Mouse (Mus musculus): ENCODE measurements around the gene Kirrel3. TPM values are rescaled to one million over a fixed set of nuclear protein-coding genes. Genes with fewer than 3 reads are reported as not detected.
A peak's percentile ranks its signal among the peaks of the same experiment; 100 is the strongest.

Kirrel3 gene
- polyA plus RNA-seq, 1 experiment from 2014 or later, result 0.06 TPM

DNA sequence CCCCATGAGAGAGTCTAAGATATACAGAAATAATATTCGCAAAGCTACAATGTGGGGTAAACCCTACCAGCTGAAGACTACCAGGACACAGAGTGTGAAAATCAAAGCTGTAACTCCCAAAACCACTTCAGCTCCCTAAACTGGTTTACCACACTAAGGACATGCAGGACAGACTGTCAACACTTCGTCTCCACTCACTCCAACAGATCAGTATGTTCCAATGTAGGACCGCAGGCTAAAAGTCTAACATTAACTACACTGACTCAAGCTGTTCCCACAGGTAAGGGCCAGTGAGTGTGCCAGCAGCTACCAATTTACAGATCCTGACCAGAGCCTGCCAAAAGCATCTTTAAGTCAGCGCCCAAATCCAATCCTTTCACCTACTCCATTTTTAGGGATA lies 566.0 kb downstream of the Kirrel3 start:
- no peaks in the 10 kb centered on the region for H3K9me3 ChIP-seq (replicated peaks; ENCODE audit: control insufficient read depth, low read length)
- H3K27me3 ChIP-seq (ENCODE audit: control insufficient read depth, insufficient read depth, low read depth, low read length), result no peaks in the 10 kb centered on the region
- peaks cover 46% of the 10 kb centered on the region for H3K36me3 ChIP-seq (ENCODE audit: control insufficient read depth, insufficient read depth)
- no peaks in the 10 kb centered on the region for H3K4me1 ChIP-seq (ENCODE audit: control insufficient read depth, low read depth, low read length)
- no peak overlapping the region for H3K4me2 ChIP-seq (ENCODE audit: low read depth, low read length)
- no peak overlapping the region for H3K9ac ChIP-seq (ENCODE audit: low read depth, low read length)
- no peak for ATAC-seq (ENCODE audit: low read depth)
- WGBS (ENCODE audit: insufficient replicate concordance), result 83% methylated on average over 4 of the region's 4 CpGs
- H3K27ac ChIP-seq (ENCODE audit: low read length), result no peak overlapping the region
- H3K4me3 ChIP-seq (ENCODE audit: low read depth, low read length), result no peak overlapping the region

DNA sequence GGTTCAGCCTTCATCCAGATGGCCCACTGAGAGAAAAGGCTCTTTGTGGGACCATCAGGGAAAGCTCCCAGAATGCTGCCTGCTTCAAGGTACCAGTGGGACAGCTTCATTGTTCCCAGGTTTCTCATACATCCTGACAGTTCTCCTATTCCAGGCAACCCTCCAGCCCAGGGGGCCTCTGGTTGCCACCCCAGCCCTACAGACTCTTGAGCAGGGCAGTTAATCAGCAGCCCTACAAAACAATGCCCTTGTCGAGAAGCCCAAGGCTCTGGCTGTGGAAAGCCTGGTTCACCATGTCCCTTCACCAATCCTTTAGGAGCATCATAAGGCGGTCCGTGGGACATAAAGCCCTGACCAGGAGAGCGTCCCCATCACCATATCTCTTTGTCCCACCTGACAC lies 567.0 kb downstream of the Kirrel3 start:
- ATAC-seq (ENCODE audit: low read depth), result no peak
- Histone ChIP-seq H3K4me3 (ENCODE audit: low read depth, low read length) (no peak overlapping the region), H3K27ac (ENCODE audit: low read length) (no peak overlapping the region), H3K4me1 (ENCODE audit: control insufficient read depth, low read depth, low read length) (no peaks in the 10 kb centered on the region), H3K9me3 (replicated peaks; ENCODE audit: control insufficient read depth, low read length) (no peaks in the 10 kb centered on the region), H3K27me3 (ENCODE audit: control insufficient read depth, insufficient read depth, low read depth, low read length) (no peaks in the 10 kb centered on the region), H3K4me2 (ENCODE audit: low read depth, low read length) (no peak overlapping the region), H3K9ac (ENCODE audit: low read depth, low read length) (no peak overlapping the region), H3K36me3 (ENCODE audit: control insufficient read depth, insufficient read depth) (peaks cover 39% of the 10 kb centered on the region)
- 76% methylated on average over 4 of the region's 4 CpGs for WGBS (ENCODE audit: insufficient replicate concordance)

DNA sequence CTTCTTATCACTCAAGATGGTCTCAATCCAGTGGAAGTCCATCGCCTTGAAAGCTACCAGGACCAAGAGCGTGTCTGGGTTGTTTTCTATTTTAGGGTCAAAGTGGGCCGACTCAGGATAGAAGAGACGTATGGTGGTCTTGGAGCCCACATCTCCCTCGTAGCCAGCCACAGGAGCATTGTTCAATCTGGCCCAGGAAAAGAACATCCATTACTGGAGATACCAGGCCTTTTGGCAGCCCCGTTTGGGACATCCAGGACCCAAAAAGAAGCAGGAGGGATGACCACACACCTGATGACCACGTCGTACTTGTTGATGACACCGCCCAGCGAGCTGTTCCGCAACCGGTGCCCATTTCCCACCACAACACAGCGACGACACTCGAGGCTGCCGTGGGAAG lies 567.4 kb downstream of the Kirrel3 start:
- Histone ChIP-seq H3K36me3 (ENCODE audit: control insufficient read depth, insufficient read depth) (peaks cover 38% of the 10 kb centered on the region), H3K9ac (ENCODE audit: low read depth, low read length) (no peak overlapping the region), H3K27me3 (ENCODE audit: control insufficient read depth, insufficient read depth, low read depth, low read length) (no peaks in the 10 kb centered on the region), H3K4me1 (ENCODE audit: control insufficient read depth, low read depth, low read length) (no peaks in the 10 kb centered on the region), H3K4me2 (ENCODE audit: low read depth, low read length) (no peak overlapping the region), H3K27ac (ENCODE audit: low read length) (no peak overlapping the region), H3K4me3 (ENCODE audit: low read depth, low read length) (no peak overlapping the region), H3K9me3 (replicated peaks; ENCODE audit: control insufficient read depth, low read length) (no peaks in the 10 kb centered on the region)
- ATAC-seq (ENCODE audit: low read depth), result no peak
- WGBS (ENCODE audit: insufficient replicate concordance), result 88% methylated on average over 16 of the region's 16 CpGs

DNA sequence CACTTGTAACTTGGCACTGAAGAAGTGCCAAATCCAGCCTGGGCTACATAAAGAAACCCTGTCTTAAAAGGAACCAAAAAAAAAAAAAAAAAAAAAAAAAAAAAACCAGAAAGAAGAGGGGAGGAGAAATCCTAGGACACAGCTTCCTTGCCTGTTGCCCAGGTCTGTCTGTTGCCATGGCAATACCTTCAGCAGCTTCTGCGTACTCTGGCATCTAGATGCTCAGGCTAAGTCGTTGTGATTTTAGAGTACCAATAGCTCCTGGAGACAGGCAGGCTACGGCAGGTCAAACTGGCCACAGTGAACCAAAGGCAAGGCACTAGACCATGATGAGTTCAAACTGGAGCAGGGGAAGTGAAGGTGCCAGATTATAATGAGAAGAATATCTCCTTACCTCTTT lies 568.0 kb downstream of the Kirrel3 start:
- no peak overlapping the region for H3K9ac ChIP-seq (ENCODE audit: low read depth, low read length)
- H3K4me1 ChIP-seq (ENCODE audit: control insufficient read depth, low read depth, low read length), result no peaks in the 10 kb centered on the region
- no peaks in the 10 kb centered on the region for H3K27me3 ChIP-seq (ENCODE audit: control insufficient read depth, insufficient read depth, low read depth, low read length)
- no peak overlapping the region for H3K4me3 ChIP-seq (ENCODE audit: low read depth, low read length)
- ATAC-seq (ENCODE audit: low read depth), result no peak
- no peak overlapping the region for H3K27ac ChIP-seq (ENCODE audit: low read length)
- peaks cover 36% of the 10 kb centered on the region for H3K36me3 ChIP-seq (ENCODE audit: control insufficient read depth, insufficient read depth)
- WGBS (ENCODE audit: insufficient replicate concordance), result 81% methylated on average over 3 of the region's 3 CpGs
- H3K9me3 ChIP-seq (replicated peaks; ENCODE audit: control insufficient read depth, low read length), result no peaks in the 10 kb centered on the region
- H3K4me2 ChIP-seq (ENCODE audit: low read depth, low read length), result no peak overlapping the region

DNA sequence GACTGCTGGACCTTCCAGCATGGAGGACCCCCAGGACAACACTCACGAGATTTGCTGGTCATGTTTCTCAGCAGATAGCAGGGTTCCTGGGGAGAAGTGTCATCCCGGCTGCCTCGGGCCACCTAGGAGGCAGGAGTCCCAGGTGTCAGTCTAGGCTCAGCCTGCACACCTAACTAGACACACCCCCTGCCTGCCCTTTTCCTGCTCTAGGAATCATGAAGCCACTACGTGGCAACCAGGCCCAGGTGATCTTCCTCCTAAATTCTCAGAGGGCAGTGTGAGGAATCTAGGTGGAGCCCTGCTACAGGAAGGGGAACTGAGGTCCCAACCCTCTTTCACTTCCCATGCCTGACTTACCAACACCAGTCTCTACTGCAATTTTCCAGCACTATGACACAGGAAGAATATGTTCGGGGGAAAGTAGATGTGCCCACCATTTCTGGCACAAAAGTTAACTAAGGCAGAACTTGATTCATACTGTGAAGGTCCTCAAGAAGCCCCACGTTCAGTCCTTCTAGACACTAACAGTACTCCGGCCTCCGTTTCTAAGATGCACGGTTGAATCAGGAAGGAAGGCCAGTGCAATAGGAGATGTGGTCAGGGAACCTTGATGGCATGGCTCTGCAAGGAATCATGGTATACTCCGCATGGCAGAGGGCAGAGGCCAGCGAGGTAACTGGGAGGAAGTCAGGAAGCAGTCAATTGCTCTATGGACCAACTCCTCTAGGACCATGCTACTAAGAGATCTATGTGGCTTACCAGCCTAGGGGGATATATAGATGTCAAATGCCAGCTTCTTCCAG lies 570.0 kb downstream of the Kirrel3 start:
- Histone ChIP-seq H3K27ac (ENCODE audit: low read length) (peak overlapping the region; percentile 4), H3K4me2 (ENCODE audit: low read depth, low read length) (no peak overlapping the region), H3K4me1 (ENCODE audit: control insufficient read depth, low read depth, low read length) (peaks cover 6% of the 10 kb centered on the region; the same call in 1 of the 2 replicates), H3K9me3 (replicated peaks; ENCODE audit: control insufficient read depth, low read length) (no peaks in the 10 kb centered on the region), H3K4me3 (ENCODE audit: low read depth, low read length) (no peak overlapping the region), H3K27me3 (ENCODE audit: control insufficient read depth, insufficient read depth, low read depth, low read length) (no peaks in the 10 kb centered on the region), H3K36me3 (ENCODE audit: control insufficient read depth, insufficient read depth) (peaks cover 25% of the 10 kb centered on the region), H3K9ac (ENCODE audit: low read depth, low read length) (no peak overlapping the region)
- ATAC-seq (ENCODE audit: low read depth), result 0 out of 2 replicates have a peak, but pooled peaks have one; percentile 21
- 71% methylated on average over 11 of the region's 11 CpGs for WGBS (ENCODE audit: insufficient replicate concordance)

DNA sequence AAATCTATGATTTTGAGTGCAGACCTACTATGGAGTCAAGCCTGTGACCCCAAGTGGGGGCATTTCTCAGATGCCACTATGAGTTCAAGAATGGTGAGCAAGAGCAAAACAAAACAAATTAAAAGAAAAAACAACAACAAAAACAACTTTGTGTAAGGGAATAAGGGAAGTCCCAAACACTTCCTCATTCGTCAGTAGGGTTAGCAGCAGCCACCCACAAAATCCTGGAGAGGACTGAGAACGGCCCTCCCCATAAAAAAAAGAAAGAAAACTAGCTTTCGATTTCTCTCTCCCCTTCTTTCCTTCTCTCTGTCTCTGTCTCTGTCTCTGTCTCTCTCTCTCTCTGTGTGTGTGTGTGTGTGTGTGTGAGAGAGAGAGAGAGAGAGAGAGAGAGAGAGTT lies 570.9 kb downstream of the Kirrel3 start:
- Histone ChIP-seq H3K9ac (ENCODE audit: low read depth, low read length) (no peak overlapping the region), H3K27me3 (ENCODE audit: control insufficient read depth, insufficient read depth, low read depth, low read length) (no peaks in the 10 kb centered on the region), H3K4me3 (ENCODE audit: low read depth, low read length) (no peak overlapping the region), H3K4me1 (ENCODE audit: control insufficient read depth, low read depth, low read length) (peaks cover 9% of the 10 kb centered on the region), H3K4me2 (ENCODE audit: low read depth, low read length) (no peak overlapping the region), H3K36me3 (ENCODE audit: control insufficient read depth, insufficient read depth) (peaks cover 17% of the 10 kb centered on the region), H3K9me3 (replicated peaks; ENCODE audit: control insufficient read depth, low read length) (no peaks in the 10 kb centered on the region), H3K27ac (ENCODE audit: low read length) (peak overlapping the region; percentile 4)
- 50% methylated on average over 3 of the region's 3 CpGs for WGBS (ENCODE audit: insufficient replicate concordance)
- no peak for ATAC-seq (ENCODE audit: low read depth)

DNA sequence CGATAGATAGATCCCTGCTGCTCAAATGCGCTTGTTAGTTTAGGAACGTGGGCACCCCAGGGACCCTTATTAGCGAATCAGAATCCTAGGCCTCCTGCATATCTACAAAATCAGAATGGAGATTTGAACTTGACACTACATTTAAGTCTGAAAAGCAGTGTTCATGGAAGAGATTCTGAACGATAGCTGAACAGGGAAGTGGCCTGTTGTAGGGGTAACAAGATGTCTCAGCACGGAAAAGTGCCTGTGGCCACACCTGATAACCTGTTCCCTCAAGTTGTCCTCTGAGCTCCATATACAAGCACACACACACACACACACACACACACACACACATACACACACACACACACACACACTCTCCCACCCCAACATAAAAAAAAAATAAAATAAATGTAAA lies 571.9 kb downstream of the Kirrel3 start:
- H3K4me2 ChIP-seq (ENCODE audit: low read depth, low read length), result no peak overlapping the region
- no peaks in the 10 kb centered on the region for H3K27me3 ChIP-seq (ENCODE audit: control insufficient read depth, insufficient read depth, low read depth, low read length)
- peaks cover 14% of the 10 kb centered on the region for H3K4me1 ChIP-seq (ENCODE audit: control insufficient read depth, low read depth, low read length)
- no peak overlapping the region for H3K27ac ChIP-seq (ENCODE audit: low read length)
- H3K36me3 ChIP-seq (ENCODE audit: control insufficient read depth, insufficient read depth), result peaks cover 15% of the 10 kb centered on the region
- no peak for ATAC-seq (ENCODE audit: low read depth)
- no peak overlapping the region for H3K9ac ChIP-seq (ENCODE audit: low read depth, low read length)
- H3K9me3 ChIP-seq (replicated peaks; ENCODE audit: control insufficient read depth, low read length), result no peaks in the 10 kb centered on the region
- H3K4me3 ChIP-seq (ENCODE audit: low read depth, low read length), result no peak overlapping the region
- 69% methylated on average over 6 of the region's 6 CpGs for WGBS (ENCODE audit: insufficient replicate concordance)

DNA sequence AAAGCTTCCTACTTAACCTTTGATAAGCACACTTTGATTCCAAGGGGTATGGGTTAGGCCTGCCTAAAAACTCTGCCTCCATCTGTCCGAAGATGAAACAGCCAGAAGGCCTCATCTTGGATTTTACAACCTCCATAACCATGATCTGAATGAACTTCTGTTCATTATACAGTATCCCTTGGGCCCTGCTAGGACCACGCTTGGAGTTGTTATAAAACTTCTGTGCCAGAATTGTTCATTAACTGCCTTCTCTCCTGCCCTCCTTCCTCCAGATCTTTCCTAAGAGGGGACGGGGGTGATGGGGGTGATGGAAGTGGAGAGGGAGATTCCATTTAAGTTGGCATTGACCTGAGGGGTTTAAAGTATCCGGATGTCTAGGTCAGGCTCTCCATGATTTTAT lies 572.5 kb downstream of the Kirrel3 start:
- Histone ChIP-seq H3K9ac (ENCODE audit: low read depth, low read length) (no peak overlapping the region), H3K4me2 (ENCODE audit: low read depth, low read length) (no peak overlapping the region), H3K4me3 (ENCODE audit: low read depth, low read length) (no peak overlapping the region), H3K27me3 (ENCODE audit: control insufficient read depth, insufficient read depth, low read depth, low read length) (no peaks in the 10 kb centered on the region), H3K4me1 (ENCODE audit: control insufficient read depth, low read depth, low read length) (peaks cover 14% of the 10 kb centered on the region), H3K36me3 (ENCODE audit: control insufficient read depth, insufficient read depth) (peaks cover 10% of the 10 kb centered on the region), H3K9me3 (replicated peaks; ENCODE audit: control insufficient read depth, low read length) (no peaks in the 10 kb centered on the region), H3K27ac (ENCODE audit: low read length) (no peak overlapping the region)
- ATAC-seq (ENCODE audit: low read depth), result no peak
- 73% methylated on average over 4 of the region's 4 CpGs for WGBS (ENCODE audit: insufficient replicate concordance)

DNA sequence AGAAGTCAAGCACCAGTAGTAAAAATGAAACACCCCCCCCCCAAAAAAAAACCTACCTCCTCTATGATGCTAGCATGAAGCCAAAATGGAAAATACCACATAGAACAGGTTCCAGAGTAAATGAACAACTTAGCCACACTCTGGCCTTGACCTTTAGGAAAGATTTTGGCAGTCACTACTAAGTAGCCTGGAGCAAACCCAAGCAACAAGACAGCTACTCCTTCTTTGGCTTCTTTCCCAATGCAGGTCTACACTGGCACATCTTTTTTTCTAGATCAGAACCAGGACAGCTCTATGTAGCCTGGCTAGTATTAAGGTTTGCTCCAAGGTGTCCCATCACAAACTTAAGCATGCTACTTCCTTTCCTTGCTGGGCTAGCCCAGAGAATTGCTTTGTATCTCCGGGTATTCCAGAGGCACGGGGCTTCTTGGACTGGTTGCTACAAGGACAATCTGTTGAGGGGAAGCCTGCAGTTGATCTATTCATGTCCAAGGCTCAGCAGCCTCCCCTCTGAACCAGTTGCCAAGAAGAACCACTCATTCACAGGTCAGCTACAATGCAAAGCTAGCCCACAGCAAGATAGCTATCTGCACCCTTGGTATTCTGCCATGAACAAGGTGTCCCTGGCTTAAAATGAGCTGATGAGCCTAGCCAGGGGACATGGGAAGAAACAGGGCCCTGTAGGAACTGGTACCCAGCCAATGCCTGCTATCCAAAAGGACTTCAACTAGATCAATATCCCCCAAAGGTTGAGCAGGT lies 573.1 kb downstream of the Kirrel3 start:
- H3K9ac ChIP-seq (ENCODE audit: low read depth, low read length), result no peak overlapping the region
- no peak overlapping the region for H3K27ac ChIP-seq (ENCODE audit: low read length)
- peaks cover 14% of the 10 kb centered on the region for H3K4me1 ChIP-seq (ENCODE audit: control insufficient read depth, low read depth, low read length)
- no peaks in the 10 kb centered on the region for H3K9me3 ChIP-seq (replicated peaks; ENCODE audit: control insufficient read depth, low read length)
- H3K36me3 ChIP-seq (ENCODE audit: control insufficient read depth, insufficient read depth), result peaks cover 4% of the 10 kb centered on the region
- ATAC-seq (ENCODE audit: low read depth), result no peak
- no peaks in the 10 kb centered on the region for H3K27me3 ChIP-seq (ENCODE audit: control insufficient read depth, insufficient read depth, low read depth, low read length)
- H3K4me3 ChIP-seq (ENCODE audit: low read depth, low read length), result no peak overlapping the region
- H3K4me2 ChIP-seq (ENCODE audit: low read depth, low read length), result no peak overlapping the region
- 88% methylated on average over 2 of the region's 2 CpGs for WGBS (ENCODE audit: insufficient replicate concordance)
